Mouse (Mus musculus): ENCODE data around the gene Ptges2. TPM values are rescaled to one million over a fixed set of nuclear protein-coding genes. Genes with fewer than 3 reads are reported as not detected.

Gene Ptges2
- total RNA-seq, 2 experiments from 2014 or later: 44.4 to 50.3 TPM

DNA sequence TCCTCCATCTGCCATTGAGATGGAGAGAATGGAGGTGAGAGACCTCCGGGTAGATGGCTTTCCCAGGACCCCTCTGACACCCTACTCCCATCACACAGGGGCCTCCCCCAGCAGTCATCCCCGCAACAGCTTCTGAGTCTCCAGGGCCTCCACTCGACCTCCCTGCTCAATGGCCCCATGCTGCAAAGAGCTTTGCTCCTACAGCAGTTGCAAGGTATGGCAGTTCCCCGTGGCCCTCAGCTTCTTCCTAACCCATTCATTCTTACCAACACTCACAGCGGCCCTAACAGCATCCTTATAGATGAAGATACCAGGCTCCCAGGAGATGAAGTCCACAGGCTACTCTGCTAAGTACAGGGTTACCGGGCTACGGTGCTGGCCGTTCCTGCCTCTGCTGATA lies 31.6 kb upstream of the Ptges2 start:
- no peak for DNase-seq (ENCODE audit: low spot score in 2 of 2)
- intact Hi-C loops (cut with DNase I): loop anchor here (10.0 kb wide), 1 partner anchor 389 kb away; the partner anchor contains the start of gene Nup214

DNA sequence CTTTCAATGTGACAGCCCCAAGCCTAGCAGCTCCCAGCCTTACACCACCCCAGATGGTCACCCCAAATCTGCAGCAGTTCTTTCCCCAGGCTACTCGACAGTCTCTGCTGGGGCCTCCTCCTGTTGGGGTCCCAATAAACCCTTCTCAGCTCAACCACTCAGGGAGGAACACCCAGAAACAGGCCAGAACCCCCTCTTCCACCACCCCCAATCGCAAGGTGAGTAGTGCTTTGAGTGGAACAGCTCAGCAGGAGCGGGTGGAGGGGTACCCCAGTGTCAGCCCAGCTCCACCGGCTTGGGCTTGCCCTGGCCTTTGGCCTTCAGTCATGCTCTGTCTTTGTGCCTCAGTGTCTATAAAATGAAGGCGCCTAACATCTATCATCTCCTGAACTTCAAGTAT lies 28.4 kb upstream of the Ptges2 start:
- intact Hi-C loops (cut with DNase I): loop anchor here (10.0 kb wide), 1 partner anchor 393 kb away; the partner anchor contains the start of gene Nup214
- no peak for DNase-seq (ENCODE audit: low spot score in 2 of 2)

DNA sequence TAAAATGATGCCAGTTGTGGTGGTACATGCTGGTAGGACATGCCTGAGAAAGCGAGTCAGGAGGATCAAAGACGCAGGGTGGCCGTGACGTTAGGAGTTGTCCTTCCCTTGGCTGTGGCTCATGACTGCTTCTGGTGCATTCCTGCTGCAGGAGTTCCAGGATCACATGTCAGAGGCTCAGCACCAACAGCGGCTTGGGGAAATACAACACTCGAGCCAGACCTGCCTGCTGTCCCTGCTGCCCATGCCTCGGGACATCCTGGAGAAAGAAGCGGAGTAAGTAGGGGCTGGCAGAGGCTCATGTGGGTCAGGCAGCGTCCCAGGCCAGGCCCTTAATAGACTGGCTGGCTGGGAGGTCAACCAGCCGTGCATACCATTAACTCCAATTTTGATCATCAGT lies 21.5 kb upstream of the Ptges2 start:
- no peak for DNase-seq (ENCODE audit: low spot score in 2 of 2)
- intact Hi-C loops (cut with DNase I): no loop called here

DNA sequence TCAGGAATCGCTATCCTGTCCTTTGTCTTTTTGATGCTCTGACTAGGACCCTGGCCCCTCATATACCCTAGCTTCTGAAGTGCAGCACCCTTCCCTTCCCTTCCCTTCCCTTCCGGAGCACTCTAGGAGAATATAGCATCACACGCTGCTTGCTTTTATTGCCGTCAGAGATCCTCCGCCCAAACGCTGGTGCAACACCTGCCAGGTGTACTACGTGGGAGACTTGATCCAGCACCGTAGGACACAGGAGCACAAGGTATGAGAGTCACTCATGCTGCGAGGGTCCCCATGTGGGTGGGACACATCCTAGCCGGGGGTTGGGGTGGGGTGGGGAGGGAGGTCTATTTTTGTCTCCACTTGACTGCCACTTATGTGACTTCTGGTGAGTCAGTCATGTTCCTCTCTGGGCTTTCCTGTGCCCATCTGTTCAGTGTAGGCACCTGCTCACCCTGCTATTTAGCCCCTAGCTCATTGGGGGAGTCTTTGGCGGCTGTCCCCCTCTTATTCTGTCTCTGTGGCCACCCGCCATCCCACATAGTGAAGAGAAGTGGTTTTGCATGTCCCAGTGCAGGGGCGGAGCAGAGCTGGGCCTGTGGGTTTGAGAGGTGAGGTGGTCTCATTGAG lies 20.3 kb upstream of the Ptges2 start:
- DNase-seq (ENCODE audit: low spot score in 2 of 2): peak; percentile 32 to 83
- intact Hi-C loops (cut with DNase I): no loop called here

DNA sequence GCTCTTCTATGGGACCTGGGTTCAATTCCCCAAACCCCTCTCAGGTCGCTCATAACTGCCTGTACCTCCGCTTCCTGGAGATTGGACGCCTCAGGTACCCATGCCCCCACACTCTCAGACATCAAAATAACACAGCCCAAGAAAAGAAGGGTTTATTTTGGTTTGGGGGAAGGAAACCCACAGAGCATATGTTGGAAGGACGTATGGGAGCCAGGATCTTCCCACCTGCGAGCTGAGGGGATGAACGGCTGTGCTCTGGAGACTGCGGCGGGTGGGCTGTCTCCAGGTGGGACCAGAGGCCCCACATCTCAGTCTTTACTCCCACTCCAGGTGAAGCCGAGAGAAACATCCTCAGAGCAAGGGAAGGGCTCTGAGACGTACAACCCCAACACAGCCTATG lies 18.7 kb upstream of the Ptges2 start:
- intact Hi-C loops (cut with DNase I): no loop called here
- peak; percentile 19 to 85 for DNase-seq (ENCODE audit: low spot score in 2 of 2)

DNA sequence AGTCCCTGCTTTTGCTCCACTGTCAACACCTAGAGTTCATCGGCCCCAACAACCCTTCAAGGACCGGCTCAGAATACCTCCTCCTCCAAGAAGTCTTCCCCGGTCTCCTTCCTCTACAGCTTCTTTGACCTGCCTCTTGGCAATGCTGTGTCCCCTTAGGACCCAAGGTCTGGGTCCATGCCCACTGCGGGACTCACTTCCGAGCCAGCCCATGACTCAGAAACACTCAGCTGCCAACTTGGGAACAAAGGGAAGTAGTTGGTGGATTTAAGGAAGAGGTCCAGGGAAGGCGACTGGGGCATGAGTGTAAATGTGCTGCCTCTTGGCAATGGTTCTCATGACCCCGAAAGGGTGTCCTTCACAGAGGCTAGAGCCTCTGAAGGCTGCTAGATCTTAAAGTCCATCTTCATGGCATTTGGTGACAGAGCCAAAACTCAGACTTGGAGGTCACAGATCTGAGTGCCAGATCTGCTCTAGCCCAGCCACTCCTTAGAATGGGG lies 15.6 kb upstream of the Ptges2 start:
- intact Hi-C loops (cut with DNase I): no loop called here
- no peak for DNase-seq (ENCODE audit: low spot score in 2 of 2)

DNA sequence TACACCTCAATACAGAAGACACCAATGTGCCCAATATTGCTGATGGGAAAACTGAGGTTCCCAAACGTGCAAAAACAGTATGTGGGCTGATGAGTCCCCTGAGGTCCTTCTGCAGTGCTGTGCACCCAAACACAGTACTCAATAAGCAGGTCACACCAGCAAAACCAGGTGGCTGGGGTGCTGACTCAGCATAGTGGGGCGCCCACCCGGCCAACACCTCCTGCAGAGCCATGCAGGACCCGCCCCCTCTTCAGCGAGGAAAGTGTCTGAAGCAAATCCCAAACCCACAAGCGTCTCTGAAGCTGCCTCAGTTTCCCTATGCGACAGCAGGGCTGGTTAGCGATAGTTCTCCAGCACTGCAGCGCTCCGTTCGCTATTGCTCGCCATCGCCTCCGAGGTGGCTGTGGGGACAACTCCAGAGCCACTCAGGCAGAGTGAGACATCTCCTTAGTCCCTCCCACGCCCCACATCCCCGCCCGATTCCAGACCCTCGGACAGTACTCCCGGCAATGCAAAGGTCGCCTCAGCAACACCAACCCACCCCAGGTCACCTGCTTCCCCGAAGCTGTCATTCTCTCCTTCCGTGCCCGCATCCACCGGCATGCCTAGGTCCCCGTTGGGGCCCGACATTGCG lies 14.4 kb upstream of the Ptges2 start:
- intact Hi-C loops (cut with DNase I): loop anchor here (1.0 kb wide), 1 partner anchor 18 kb away; no protein-coding TSS in a partner anchor
- peak in 1 of 2 experiments; percentile 64 for DNase-seq (ENCODE audit: low spot score in 2 of 2)

DNA sequence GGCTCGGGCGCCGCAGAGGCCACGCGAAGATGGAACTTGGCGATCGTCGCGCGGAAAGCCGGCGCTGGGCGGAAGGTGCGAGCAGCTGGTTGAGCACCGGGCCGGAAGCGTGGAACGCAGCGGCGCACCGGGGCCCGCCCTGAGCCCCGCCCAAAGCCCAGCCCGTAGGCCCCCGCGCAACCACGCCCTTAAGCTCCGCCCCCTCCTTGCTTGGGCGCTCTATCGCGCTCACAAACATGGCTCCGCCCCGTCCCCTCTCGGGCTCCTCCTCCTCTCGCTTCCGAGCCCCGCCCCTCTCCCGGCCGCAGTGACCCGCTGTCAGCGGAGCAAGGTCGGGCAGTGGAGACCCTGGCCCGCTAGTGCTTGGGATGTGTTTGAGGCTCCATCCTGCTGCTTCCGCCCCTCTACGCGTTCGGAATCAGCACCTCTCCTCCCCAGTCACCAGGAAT lies 13.9 kb upstream of the Ptges2 start, which contains the start of gene 1110008P14Rik:
1110008P14Rik (minus strand) TSS at position 164 of the 449 bp plus-strand sequence.
- DNase-seq (ENCODE audit: low spot score in 2 of 2): peak; percentile 92 to 95
- intact Hi-C loops (cut with DNase I): loop anchor here (1.0 kb wide), 1 partner anchor 18 kb away; no protein-coding TSS in a partner anchor

DNA sequence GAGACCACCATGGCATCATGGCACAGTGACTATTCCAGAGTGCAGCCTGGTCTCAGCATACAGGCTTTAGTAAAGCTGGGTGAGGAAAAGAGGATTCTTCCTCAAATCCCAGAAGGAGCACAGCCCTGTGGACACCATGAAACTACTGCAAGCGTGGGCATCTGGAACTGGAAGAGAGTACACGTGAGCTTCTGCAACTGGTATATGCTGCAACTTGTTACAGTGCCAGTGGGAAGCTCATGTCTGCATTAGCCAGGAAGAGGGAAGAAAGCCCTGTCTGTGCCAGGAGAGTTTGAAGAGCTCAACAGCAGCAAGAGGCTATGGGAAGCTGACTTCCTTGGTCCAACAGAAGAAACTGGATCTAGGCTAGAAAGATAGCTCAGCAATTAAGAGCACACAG lies 13.0 kb upstream of the Ptges2 start:
- peak; percentile 18 to 63 for DNase-seq (ENCODE audit: low spot score in 2 of 2)
- intact Hi-C loops (cut with DNase I): no loop called here

DNA sequence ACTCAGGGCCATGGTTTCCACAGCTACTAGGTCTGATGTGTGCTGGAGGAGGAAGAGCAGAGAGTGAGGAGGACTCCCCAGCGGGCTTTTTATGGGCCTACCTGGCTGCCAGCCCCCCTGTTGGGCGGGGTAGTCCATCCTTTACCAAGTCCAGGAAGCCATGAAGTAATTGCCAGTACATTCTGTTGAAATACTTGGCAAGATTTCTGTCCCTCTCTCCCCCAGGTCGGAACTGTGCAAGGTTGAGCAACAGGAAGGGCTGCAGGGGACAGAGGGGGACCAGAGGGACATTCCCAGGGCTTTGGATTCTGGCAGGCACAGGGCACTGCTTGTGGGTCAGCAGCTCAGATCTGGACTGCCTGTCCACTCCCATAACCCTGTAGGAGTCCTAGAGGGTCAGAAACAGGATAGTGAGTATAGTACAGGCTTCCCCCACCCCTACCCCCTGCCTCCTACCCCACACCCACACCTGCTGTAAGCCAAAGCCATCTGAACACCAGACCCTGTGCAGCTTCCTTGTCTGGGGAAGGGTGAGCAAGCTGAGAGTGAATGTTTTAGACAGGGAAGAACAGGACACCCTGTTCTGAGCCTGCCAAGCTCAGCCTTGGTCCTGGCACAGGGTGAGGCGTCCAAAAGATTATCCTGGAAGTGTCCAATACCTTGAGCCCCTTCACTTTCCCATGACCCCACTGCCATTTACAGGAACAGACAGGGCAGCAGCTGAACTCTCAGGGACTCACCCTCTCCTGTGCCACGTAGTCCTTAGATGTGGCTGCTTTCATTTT lies 7.8 kb upstream of the Ptges2 start, which contains the start of gene Lcn2:
Lcn2 (minus strand) TSS at position 547 of the 785 bp plus-strand sequence.
- DNase-seq (ENCODE audit: low spot score in 2 of 2): no peak
- intact Hi-C loops (cut with DNase I): no loop called here

DNA sequence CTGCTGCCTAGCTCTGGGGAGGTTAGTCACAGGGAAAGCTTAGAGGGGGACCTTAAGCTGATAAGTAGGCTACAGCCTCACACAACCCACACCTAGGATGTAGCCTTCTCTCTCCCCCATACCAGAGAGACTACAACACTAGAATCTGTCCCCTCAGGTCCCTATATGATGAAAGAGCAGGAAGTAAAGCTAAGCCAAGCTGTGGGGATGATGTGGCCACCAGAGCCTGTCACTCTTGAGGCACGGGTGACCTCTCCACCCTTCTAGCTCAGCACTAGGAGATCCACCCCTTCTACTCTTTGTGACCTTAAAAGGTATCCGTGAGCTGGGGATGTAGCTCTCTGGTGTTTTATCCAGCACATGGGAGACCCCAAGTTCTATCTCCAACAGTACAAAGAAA lies 6.5 kb upstream of the Ptges2 start:
- intact Hi-C loops (cut with DNase I): no loop called here

DNA sequence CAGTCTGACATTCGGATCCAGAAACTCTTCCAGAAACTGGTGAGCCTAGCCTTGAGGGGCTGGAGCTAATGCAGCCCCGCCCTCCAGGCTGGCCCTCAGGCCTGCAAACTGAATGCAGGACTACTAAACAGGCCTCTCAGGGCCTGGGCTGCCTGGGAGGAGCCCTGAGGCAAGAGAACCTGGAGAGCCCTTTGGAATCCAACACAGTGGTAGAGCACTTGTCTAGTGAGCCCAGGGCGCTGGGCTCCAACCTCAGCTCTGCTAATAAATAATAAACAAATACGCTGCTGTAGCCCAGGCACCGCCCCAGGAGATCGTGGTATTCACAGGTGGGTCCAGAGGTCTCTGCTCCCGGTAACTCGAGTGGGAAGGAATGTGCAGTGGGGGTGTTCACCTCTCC lies 4.8 kb upstream of the Ptges2 start:
- DNase-seq (ENCODE audit: low spot score in 2 of 2): no peak
- intact Hi-C loops (cut with DNase I): no loop called here

More for the DNA sequence above, 6.5 kb upstream of the Ptges2 start:
- DNase-seq (ENCODE audit: low spot score in 2 of 2): no peak

DNA sequence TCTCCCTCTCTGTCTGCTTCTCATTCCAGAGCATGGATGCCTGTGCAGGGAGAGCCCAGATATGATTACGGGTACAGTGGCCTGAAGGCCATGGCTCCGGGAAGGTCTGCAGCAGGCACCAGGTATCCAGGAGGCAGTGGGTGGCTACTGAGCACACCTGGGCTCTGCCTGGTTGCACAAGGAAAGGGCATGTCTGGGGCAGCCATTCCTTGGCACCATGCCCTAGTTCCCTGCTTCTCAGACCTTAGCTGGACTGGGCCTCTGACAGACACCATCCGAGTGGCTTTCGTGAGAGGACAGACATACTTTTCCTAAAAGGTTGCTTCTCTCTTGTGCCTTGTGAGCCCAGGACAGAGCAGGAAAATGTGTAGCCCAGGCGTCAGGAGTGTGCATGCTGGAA lies 3.6 kb upstream of the Ptges2 start:
- intact Hi-C loops (cut with DNase I): no loop called here
- DNase-seq (ENCODE audit: low spot score in 2 of 2): no peak

DNA sequence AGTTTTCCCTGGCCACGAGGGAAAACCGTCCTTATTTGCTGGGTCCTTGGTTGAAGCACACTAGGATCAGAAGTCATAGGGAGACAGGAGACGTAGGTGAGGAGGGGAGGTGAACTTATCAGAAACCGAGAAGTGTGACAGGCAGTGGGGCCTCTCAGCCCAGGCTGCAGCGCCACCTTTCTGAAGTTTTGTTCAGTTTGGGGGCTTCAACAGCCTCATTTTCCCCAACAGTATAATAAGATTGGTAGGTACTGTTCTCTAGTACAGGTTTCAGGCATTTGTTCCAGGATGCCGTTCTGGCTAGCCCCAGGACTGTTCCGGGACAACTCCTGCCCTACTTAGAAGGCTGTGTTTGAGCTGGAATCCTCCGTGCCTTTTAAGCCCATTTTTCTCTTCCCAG lies 723 bp upstream of the Ptges2 start:
- DNase-seq (ENCODE audit: low spot score in 2 of 2): no peak
- intact Hi-C loops (cut with DNase I): no loop called here

DNA sequence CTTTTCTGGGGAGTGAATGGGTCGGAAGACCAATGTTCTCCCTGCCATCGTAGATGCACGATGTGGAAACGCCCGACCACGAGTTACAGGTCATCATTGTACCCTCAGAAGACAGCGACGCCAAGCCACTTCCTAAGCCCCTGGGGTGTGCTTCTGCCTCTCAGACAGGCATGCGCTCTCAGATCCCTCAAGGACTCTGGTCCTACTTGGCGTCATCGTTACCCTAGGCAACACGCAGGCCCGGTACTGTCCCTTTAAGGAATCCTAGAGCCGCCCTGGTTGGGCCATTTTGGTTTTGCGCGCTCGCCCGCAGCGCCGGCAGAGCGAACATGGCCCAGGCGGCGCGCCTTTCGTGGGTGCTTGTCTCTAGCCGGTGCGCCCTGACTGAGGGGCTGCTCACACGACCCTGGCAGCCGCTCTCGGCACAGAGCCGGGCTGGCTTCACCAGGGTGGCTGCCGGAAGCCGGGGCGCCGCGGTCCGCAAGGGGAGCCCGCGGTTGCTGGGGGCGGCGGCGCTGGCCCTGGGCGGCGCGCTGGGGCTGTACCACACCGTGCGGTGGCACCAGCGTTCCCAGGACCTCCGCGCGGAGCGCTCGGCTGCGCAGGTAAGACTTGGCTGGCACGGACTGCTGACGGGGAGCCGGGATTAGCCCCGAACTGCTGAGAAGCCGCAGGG lies 388 bp downstream of the Ptges2 start:
- intact Hi-C loops (cut with DNase I): no loop called here
- DNase-seq (ENCODE audit: low spot score in 2 of 2): peak; percentile 95 to 98

DNA sequence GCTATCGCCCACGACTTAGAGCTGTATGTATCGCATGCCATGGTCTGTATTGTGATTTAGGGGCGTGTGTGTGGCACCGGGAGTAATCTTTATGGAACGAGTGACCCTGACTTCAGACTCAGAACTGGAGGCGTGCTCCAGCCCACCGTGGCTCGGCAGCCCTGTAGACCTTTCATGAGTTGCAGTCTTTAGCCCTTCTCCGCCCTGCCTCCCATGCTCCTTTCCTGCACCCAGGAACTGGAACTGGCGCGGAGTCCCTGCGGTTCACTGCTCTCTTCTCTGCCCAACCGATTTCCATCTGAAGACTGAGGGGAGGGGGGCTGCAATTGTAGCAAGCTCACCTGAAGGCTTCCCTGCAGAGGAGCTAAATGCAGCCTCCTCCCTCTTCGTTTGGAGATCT lies 999 bp downstream of the Ptges2 start:
- no peak for DNase-seq (ENCODE audit: low spot score in 2 of 2)
- intact Hi-C loops (cut with DNase I): no loop called here

DNA sequence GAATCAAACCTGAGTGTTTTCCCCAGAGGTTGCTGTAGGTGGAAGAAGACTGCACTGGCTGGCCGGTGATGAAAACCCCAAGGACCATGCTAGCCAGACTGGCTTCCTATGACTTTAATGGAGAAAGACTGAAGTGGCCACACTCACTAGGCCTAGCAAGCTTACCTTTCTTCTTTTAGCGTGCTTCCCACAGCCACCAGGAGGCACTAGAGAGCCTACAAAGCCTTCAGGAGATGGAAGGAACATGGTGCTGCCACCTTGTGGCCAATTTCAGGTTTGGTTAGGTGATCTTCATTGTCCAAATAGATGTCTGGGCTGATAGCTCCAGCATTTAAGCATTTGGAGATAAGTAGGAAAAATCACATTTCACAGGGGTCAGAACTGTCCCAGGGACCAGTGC lies 9.0 kb downstream of the Ptges2 start:
- DNase-seq (ENCODE audit: low spot score in 2 of 2): peak; percentile 96 to 97
- intact Hi-C loops (cut with DNase I): loop anchor here (1.0 to 2.0 kb wide), 2 partner anchors 83 to 162 kb away; no protein-coding TSS in a partner anchor

DNA sequence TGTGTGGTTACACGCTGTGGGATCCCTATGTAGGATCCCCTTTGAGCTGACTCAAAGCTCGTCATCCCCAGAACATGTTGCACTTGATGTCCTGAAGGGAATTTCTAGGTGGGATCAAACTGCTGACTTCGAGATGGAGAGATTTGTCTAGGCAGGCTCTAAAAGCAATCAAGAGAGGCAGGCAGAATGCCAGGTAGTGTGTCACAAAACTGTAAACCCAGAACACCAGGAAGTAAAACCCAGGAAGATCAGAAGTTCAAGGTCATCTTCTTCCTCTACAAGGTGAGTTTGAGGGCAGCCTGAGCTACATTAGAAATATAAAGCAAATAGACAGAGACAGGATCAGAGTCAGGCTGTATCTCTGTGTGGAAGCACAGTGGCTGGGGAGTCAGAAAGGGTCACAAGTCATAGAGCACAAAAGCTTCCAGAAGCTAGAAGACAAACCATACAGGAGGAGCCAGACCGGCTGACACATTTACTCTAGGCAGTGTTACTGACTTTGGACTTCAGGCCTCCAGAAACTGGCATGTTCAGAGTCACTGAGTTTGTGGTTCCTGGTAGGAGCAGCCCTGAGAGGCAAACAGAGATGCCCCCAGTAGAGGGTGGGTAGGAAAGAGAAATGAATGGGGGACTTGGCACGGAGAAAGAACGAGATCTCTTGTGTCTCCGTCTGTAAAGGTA lies 11.6 kb downstream of the Ptges2 start:
- intact Hi-C loops (cut with DNase I): no loop called here
- no peak for DNase-seq (ENCODE audit: low spot score in 2 of 2)

All from left cerebral cortex, postnatal 25 days (tissue).